Mouse (Mus musculus): ENCODE data around the gene Traf7. TPM values are rescaled to one million over a fixed set of nuclear protein-coding genes. Genes with fewer than 3 reads are reported as not detected.

Traf7 gene
- polyA plus RNA-seq, 1 experiment from 2014 or later: 100 TPM

- 0 out of 2 replicates have a peak, but pooled peaks have one; percentile 9 for ATAC-seq (ENCODE audit: low FRiP score)
- peaks cover 10% of the 10 kb centered on the region for H3K4me1 ChIP-seq
- no peak overlapping the region for H3K4me3 ChIP-seq (replicated peaks)
- no peak overlapping the region for H3K27ac ChIP-seq
- H3K27me3 ChIP-seq: peaks cover 7% of the 10 kb centered on the region; the same call in 1 of the 2 replicates
- H3K4me2 ChIP-seq: no peak overlapping the region
- no peak overlapping the region for H3K9ac ChIP-seq
- WGBS: 7% methylated on average over 3 of the region's 3 CpGs
- no peaks in the 10 kb centered on the region for H3K9me3 ChIP-seq
- H3K36me3 ChIP-seq (replicated peaks): no peaks in the 10 kb centered on the region
Observed at GRCm38 (mm10) chr17:24540375-24540774, 12.6 kb upstream of the Traf7 start.

GRCm38 (mm10) chr17:24538950-24539349 is 11.2 kb upstream of the Traf7 start:
- 72% methylated on average over 8 of the region's 8 CpGs for WGBS
- no peak overlapping the region for H3K9ac ChIP-seq

GRCm38 (mm10) chr17:24537536-24537935 is 9.8 kb upstream of the Traf7 start:
- Histone ChIP-seq H3K27me3 (no peaks in the 10 kb centered on the region), H3K36me3 (replicated peaks) (no peaks in the 10 kb centered on the region), H3K4me2 (no peak overlapping the region), H3K4me1 (peaks cover 23% of the 10 kb centered on the region), H3K9me3 (no peaks in the 10 kb centered on the region), H3K9ac (no peak overlapping the region), H3K4me3 (replicated peaks) (no peak overlapping the region), H3K27ac (0 out of 2 replicates have a peak overlapping the region, but pooled peaks have one; percentile 38)
- ATAC-seq (ENCODE audit: low FRiP score): no peak
- 42% methylated on average over 3 of the region's 3 CpGs for WGBS

More at GRCm38 (mm10) chr17:24538950-24539349, 11.2 kb upstream of the Traf7 start:
- ATAC-seq (ENCODE audit: low FRiP score): no peak
- H3K4me1 ChIP-seq: peaks cover 10% of the 10 kb centered on the region
- H3K4me2 ChIP-seq: no peak overlapping the region
- no peaks in the 10 kb centered on the region for H3K36me3 ChIP-seq (replicated peaks)
- no peak overlapping the region for H3K4me3 ChIP-seq (replicated peaks)
- no peak overlapping the region for H3K27ac ChIP-seq
- H3K9me3 ChIP-seq: no peaks in the 10 kb centered on the region
- no peaks in the 10 kb centered on the region for H3K27me3 ChIP-seq

GRCm38 (mm10) chr17:24535300-24535699 is 7.6 kb upstream of the Traf7 start:
- H3K4me1 ChIP-seq: peaks cover 42% of the 10 kb centered on the region
- H3K36me3 ChIP-seq (replicated peaks): peaks cover 11% of the 10 kb centered on the region
- H3K27ac ChIP-seq: no peak overlapping the region
- no peak overlapping the region for H3K9ac ChIP-seq
- WGBS: 61% methylated on average over 5 of the region's 5 CpGs
- ATAC-seq (ENCODE audit: low FRiP score): no peak
- H3K9me3 ChIP-seq: no peaks in the 10 kb centered on the region
- H3K4me2 ChIP-seq: no peak overlapping the region
- H3K4me3 ChIP-seq (replicated peaks): no peak overlapping the region
- H3K27me3 ChIP-seq: no peaks in the 10 kb centered on the region

DNA sequence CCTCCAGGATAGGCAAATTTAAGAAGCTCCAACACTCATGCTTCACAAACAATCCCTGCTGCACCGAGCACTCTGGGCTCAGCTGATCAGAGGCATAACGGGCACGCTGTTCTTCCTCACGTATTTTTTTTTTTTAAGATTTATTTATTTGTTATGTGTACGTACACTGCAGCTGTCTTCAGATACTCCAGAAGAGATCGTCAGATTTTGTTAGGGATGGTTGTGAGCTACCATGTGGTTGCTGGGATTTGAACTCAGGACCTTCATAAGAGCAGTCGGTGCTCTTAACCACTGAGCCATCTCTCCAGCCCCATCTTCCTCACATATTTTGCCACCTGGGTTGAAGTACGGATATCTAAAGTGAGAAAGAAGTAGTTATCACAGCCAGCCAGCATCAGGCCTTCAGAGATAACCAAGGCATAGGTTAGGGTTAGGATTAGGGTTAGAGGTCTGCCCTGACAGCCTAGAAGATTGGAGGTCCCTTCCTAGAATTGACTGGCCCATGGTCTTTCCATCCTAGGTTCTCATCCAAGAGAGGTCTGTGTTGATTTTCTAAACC is 6.5 kb upstream of the Traf7 start, which contains the start of gene Rab26:
Gene Rab26, minus strand, starts transcription at position 51 of the 559 bp plus-strand sequence.
- H3K4me3 ChIP-seq (replicated peaks): peak within 1 kb of the TSS; percentile 34
- peaks cover 52% of the 10 kb centered on the region for H3K4me1 ChIP-seq
- no peaks in the 10 kb centered on the region for H3K9me3 ChIP-seq
- WGBS: 89% methylated on average over 8 of the region's 8 CpGs
- peak within 1 kb of the TSS; percentile 55 for H3K9ac ChIP-seq
- ATAC-seq (ENCODE audit: low FRiP score): no peak
- H3K27ac ChIP-seq: no peak within 1 kb of the TSS
- peak within 1 kb of the TSS; percentile 63 for H3K4me2 ChIP-seq
- no peaks in the 10 kb centered on the region for H3K27me3 ChIP-seq
- H3K36me3 ChIP-seq (replicated peaks): peaks cover 20% of the 10 kb centered on the region

DNA sequence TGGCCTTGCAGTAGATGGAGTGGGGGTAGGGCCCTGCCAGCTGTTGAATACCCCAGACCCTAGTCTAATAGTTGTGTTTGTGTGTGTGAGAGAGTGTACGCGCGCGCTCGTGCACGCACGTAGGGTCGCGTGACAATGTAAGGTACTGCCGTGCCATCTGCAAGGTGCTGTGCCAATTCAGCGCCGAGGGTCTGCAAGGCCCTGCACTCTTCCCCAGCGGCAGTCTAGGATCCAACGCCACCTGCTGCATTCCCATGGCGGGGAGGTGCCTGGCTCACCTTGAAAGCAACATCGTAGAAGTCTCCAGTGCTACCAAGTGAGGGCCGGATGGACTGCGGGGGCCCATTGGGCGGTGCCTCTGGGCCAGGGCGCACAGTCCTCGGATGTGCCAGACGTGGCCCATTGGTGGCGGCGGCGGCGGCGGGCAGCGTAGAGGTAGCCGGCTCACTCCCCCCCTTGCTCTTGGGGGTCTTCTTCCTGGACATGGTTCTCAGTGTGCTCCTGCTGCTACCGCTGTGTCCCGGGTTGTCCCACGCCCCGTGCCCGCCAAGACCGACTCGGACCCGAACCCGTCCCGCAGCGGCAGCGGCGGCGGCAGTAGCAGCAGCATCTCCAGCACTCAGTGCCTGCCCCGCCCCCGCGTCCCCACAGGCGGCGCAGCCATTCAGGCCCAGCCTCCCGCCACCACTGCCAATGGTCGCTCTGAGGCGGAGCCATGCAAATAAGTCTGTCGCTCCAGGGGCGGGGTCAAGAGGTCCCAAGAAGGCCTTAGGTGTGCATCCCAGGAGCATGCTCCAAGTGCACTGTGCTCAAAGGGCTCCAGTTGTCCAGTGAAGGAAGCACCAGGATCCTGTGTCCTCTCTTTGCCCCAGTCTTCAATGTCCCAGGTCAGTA is 5.6 kb upstream of the Traf7 start:
- 5% methylated on average over 53 of the region's 53 CpGs for WGBS
- peak; percentile 64 for ATAC-seq (ENCODE audit: low FRiP score)
- Histone ChIP-seq H3K27me3 (no peaks in the 10 kb centered on the region), H3K4me2 (peak overlapping the region; percentile 63), H3K9me3 (no peaks in the 10 kb centered on the region), H3K4me3 (replicated peaks) (peak overlapping the region; percentile 34), H3K9ac (peak overlapping the region; percentile 55), H3K4me1 (peaks cover 59% of the 10 kb centered on the region), H3K36me3 (replicated peaks) (peaks cover 20% of the 10 kb centered on the region), H3K27ac (no peak overlapping the region)

DNA sequence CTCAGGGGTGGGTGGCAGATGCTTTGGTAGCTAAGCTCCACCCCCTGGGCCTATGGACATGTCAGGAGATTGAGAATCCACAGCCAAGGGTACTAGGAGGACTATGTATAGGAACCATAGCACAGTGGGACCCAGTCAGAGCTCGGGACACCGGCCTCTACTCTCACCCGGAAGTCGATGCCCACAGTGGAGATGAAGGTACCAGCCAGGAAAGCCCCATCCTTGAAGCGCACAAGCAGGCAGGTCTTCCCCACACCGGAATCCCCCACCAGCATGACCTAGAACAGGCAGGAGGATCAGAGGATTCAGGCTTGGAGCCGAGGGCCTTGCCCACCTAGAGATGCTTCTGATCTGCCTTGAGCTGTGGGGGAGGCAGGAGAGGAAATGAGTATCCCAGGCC is 4.3 kb upstream of the Traf7 start:
- no peaks in the 10 kb centered on the region for H3K27me3 ChIP-seq
- WGBS: 77% methylated on average over 7 of the region's 7 CpGs
- peaks cover 20% of the 10 kb centered on the region for H3K36me3 ChIP-seq (replicated peaks)
- no peak overlapping the region for H3K9ac ChIP-seq
- H3K4me2 ChIP-seq: no peak overlapping the region
- peaks cover 51% of the 10 kb centered on the region for H3K4me1 ChIP-seq
- H3K9me3 ChIP-seq: no peaks in the 10 kb centered on the region
- ATAC-seq (ENCODE audit: low FRiP score): no peak
- no peak overlapping the region for H3K4me3 ChIP-seq (replicated peaks)
- H3K27ac ChIP-seq: no peak overlapping the region

DNA sequence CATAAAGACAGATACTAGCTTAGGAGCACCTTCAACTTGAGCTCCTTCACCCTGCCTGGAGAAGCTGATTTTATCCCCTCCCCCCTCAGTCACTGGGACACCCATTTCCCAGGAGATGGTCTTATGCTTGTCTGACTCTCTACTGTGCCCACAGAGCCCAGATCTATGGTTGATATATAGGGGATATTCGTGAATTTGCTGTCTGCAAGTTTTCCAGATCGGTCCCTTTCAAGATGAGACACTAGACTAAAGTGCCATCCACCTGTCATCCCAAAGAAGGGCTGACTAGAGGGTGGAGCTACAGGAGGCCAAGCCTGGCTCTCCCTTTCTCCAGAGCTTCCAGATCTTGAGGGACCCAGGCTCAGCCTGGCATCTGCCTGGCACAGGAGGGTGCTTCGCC is 3.3 kb upstream of the Traf7 start:
- H3K36me3 ChIP-seq (replicated peaks): peaks cover 20% of the 10 kb centered on the region
- H3K27ac ChIP-seq: 0 out of 2 replicates have a peak overlapping the region, but pooled peaks have one; percentile 50
- no peaks in the 10 kb centered on the region for H3K9me3 ChIP-seq
- H3K4me3 ChIP-seq (replicated peaks): no peak overlapping the region
- H3K4me2 ChIP-seq: peak overlapping the region; percentile 88; the same call in 1 of the 2 replicates
- ATAC-seq (ENCODE audit: low FRiP score): no peak
- 72% methylated on average over 3 of the region's 3 CpGs for WGBS
- H3K9ac ChIP-seq: peak overlapping the region; percentile 79; the same call in 1 of the 2 replicates
- H3K4me1 ChIP-seq: peaks cover 61% of the 10 kb centered on the region
- H3K27me3 ChIP-seq: no peaks in the 10 kb centered on the region

DNA sequence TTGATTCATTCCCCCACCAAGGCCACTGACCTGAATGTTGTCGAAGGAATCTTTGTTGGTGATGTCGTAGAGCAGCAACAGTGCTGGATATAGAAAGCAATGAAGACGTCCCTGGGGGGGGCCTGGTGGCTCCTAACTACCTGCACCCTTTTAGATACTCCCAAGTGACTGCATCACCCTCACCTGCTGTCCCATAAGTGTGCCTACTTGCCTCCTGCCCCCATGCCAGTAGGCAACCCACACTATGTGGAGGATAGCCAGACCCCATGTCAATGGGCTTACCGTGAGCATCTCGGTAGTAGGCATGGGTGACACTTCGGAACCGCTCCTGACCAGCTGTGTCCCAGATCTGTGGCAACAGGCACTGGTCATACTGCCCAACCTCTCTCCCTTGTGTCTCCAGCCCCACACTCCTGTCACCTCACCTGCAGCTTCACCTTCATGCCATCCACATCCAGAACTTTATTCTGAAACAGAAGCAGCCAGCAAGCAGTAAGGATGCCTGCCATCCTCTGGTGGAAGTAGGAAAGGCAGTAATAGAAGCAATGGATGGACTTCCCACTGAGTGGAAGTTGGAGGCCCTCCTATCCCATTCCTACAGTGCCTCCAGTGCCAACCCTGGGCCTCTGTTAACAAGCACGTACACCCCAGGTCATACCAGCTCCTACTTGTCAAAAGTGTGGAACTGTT is 2.8 kb upstream of the Traf7 start:
- peak overlapping the region; percentile 89; the same call in 1 of the 2 replicates for H3K27ac ChIP-seq
- peaks cover 20% of the 10 kb centered on the region for H3K36me3 ChIP-seq (replicated peaks)
- H3K9ac ChIP-seq: peak overlapping the region; percentile 79
- no peaks in the 10 kb centered on the region for H3K27me3 ChIP-seq
- no peaks in the 10 kb centered on the region for H3K9me3 ChIP-seq
- WGBS: 36% methylated on average over 8 of the region's 8 CpGs
- ATAC-seq (ENCODE audit: low FRiP score): no peak
- peaks cover 61% of the 10 kb centered on the region for H3K4me1 ChIP-seq
- H3K4me3 ChIP-seq (replicated peaks): peak overlapping the region; percentile 63
- H3K4me2 ChIP-seq: peak overlapping the region; percentile 88

- WGBS: 23% methylated on average over 5 of the region's 5 CpGs
- ATAC-seq (ENCODE audit: low FRiP score): no peak
- Histone ChIP-seq H3K27me3 (no peaks in the 10 kb centered on the region), H3K27ac (peak overlapping the region; percentile 89; the same call in 1 of the 2 replicates), H3K4me1 (peaks cover 61% of the 10 kb centered on the region), H3K9ac (peak overlapping the region; percentile 79), H3K36me3 (replicated peaks) (peaks cover 20% of the 10 kb centered on the region), H3K4me2 (peak overlapping the region; percentile 88), H3K9me3 (no peaks in the 10 kb centered on the region), H3K4me3 (replicated peaks) (peak overlapping the region; percentile 63)
Observed at GRCm38 (mm10) chr17:24529883-24530282, 2.1 kb upstream of the Traf7 start.

GRCm38 (mm10) chr17:24529007-24529451 is 1.3 kb upstream of the Traf7 start:
- H3K4me1 ChIP-seq: peaks cover 61% of the 10 kb centered on the region
- ATAC-seq (ENCODE audit: low FRiP score): no peak

DNA sequence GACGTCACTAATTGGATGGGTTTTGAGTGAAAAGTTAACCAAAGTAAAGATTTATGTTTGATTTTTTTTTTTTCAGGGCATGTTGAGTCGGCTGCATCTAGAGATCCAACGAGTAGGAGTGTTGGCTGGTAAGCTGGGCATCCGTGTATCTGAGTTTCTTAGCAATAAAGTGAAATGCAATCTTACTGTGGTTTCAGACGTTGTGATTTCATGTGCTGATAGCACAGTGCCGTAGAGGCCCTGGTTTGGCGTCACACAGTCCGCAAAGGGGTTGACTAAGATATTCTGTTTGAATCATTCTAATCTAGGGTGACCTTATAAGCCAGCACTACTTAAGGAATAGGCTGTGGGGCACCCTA is 801 bp upstream of the Traf7 start:
- WGBS: under 1% methylated on average over 8 of the region's 8 CpGs
- H3K27me3 ChIP-seq: no peaks in the 10 kb centered on the region
- H3K4me3 ChIP-seq (replicated peaks): peak overlapping the region; percentile 63
- H3K4me2 ChIP-seq: peak overlapping the region; percentile 88
- ATAC-seq (ENCODE audit: low FRiP score): no peak
- peak overlapping the region; percentile 89 for H3K27ac ChIP-seq
- H3K9ac ChIP-seq: peak overlapping the region; percentile 79
- no peaks in the 10 kb centered on the region for H3K9me3 ChIP-seq
- H3K36me3 ChIP-seq (replicated peaks): peaks cover 20% of the 10 kb centered on the region
- H3K4me1 ChIP-seq: peaks cover 57% of the 10 kb centered on the region

More at GRCm38 (mm10) chr17:24529007-24529451, 1.3 kb upstream of the Traf7 start:
- Histone ChIP-seq H3K27me3 (no peaks in the 10 kb centered on the region), H3K27ac (peak overlapping the region; percentile 89), H3K4me3 (replicated peaks) (peak overlapping the region; percentile 63), H3K4me2 (peak overlapping the region; percentile 88), H3K36me3 (replicated peaks) (peaks cover 20% of the 10 kb centered on the region), H3K9me3 (no peaks in the 10 kb centered on the region), H3K9ac (peak overlapping the region; percentile 79)
- 0% methylated on average over 4 of the region's 4 CpGs for WGBS

All from forebrain, embryonic 12.5 days (tissue).